Mouse (Mus musculus) gastrocnemius, postnatal 4 days (tissue): ENCODE results near the gene Tfpt. TPM values are rescaled to one million over a fixed set of nuclear protein-coding genes. Genes with fewer than 3 reads are reported as not detected.

Experiments
- DNase-seq, 2 experiments: peaks; one replicate each; pipeline ENCODE4 v3.0.0; 2021 to 2022; ENCODE audit warnings: low spot score in 2 of 2, mixed read lengths in 2 of 2
- long read RNA-seq, 2 experiments: library from polyadenylated mRNA; stranded (forward); transcript quantifications; one replicate each; pipeline ENCODE4 v2.0.0; 2021
- total RNA-seq, 2 experiments: library from RNA; stranded (reverse); gene quantifications; 2 replicates each; pipeline ENCODE4 v1.2.3; 2021

Gene Tfpt
- total RNA-seq: 10 to 100 TPM; 20.8 to 22.7 TPM
- long read RNA-seq, experiment 1, transcript Tfpt-204 (6 exons, 1,091 nt): major isoform, 11 of 21 reads
- long read RNA-seq, experiment 1, transcript Tfpt-202 (6 exons, 1,166 nt): minor isoform, 7 of 21 reads
- long read RNA-seq, experiment 1, partial matches to known transcripts: 0 of 21 reads
- long read RNA-seq, experiment 1, other reads (novel, unspliced or antisense): 3 of 21 reads
- long read RNA-seq, experiment 2, transcript Tfpt-202 (6 exons, 1,166 nt): minor isoform, 6 of 18 reads
- long read RNA-seq, experiment 2, transcript Tfpt-204 (6 exons, 1,091 nt): major isoform, 8 of 18 reads
- long read RNA-seq, experiment 2, partial matches to known transcripts: 2 of 18 reads
- long read RNA-seq, experiment 2, other reads (novel, unspliced or antisense): 2 of 18 reads

DNA sequence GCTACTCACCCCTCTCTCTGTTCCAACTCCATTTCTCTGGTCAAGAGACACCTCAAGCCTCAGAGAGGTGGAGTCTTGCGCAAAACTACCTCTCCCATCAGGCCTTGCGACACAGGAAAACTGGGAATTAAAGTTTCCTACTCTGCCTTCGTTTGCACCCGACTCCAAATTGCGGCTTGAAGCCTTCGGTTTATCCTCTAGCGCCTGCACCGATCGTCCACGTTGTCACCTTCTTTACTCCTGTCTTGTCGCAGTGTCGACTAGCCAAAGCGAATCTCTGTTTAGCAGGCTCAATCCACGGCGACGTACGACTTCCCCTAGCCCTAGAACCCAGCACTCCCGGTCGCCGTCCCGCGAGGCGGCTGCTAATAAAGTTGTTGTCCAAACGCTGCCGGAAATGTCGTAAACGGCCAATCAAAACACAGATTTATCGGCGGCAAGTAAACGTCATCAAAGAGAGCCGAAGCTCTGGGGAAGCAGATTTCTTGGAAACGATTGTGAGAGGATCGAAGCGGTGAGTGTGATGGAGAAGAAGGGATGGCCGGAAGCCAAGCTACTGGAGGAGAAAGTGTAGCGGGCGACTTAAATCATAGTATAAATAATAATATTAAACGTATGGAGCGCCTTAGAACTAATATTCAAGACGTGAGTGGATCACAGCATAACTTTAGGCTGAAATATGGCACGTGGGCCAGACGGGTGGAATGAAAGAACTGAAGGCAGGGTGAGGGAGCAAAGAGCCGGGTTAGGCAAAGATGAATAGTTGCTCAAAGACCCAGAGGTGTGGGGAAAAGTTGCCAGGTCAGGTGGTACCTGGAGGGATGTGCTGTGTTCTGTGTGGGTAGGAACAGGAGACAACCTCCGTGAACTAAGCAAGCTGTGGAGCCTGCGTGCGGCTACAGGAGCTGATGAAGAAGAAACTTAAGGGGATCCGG, at the start of gene Tfpt, which contains the start of gene Prpf31:
TSS of gene Tfpt (minus strand) at position 387 of the 935 bp plus-strand sequence.
TSS of gene Prpf31 (plus strand) at position 443 of the 935 bp plus-strand sequence.
- DNase-seq: peak; percentile 73 to 89

GRCm38 (mm10) chr7:3677342-3677741, 47.6 kb upstream of the Tfpt start, which contains the start of gene Tmc4:
TSS of gene Tmc4 (minus strand) at chr7:3677553.
- no peak for DNase-seq

DNA sequence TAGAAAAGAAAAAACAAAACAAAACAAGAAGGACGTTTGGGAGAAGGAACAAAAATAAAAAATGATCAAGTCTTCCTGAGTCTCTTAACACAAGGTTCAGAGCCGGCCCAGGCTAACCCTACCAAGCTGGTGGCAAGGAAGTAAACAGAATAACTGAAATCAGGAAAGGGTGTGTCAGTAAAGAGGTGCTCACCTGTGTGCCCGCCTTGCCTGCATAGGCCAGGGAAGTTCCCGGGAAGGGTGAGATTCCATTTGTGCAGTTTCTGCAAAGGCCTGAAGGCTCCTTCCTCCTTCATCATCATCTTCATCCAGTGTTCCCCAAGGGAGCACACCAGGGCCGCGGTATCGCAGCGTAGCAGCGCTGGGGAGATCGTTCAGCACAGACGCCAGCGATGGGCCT, 46.6 kb upstream of the Tfpt start:
- no peak for DNase-seq

DNA sequence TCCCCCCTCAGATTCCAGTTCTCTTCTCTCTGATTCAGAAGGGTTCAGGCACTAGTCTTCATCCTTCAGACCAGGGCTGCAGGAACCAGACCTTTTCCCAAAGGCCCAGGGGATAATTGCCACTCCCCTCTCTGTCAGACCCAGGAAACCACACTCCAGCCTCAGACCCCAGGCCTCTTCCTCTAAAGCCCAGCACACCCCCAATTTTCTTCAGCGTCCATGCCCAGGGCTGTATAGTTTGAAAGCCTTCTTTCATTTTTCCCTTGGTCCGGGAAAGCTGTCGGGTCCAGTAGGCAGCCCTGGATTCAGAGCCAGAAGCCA, 45.5 kb upstream of the Tfpt start:
- DNase-seq: no peak

- DNase-seq: peak; percentile 60 to 82
Observed at GRCm38 (mm10) chr7:3674507-3675227, 44.9 kb upstream of the Tfpt start.

GRCm38 (mm10) chr7:3666921-3667391, 37.2 kb upstream of the Tfpt start:
- DNase-seq: no peak

- peak; percentile 84 to 95 for DNase-seq
Observed at GRCm38 (mm10) chr7:3665215-3666114, 35.7 kb upstream of the Tfpt start, which contains the start of gene Leng1. TSS of gene Leng1 (minus strand) at chr7:3665840.

GRCm38 (mm10) chr7:3664524-3665214, 34.9 kb upstream of the Tfpt start:
- DNase-seq: no peak

- no peak for DNase-seq
Observed at GRCm38 (mm10) chr7:3658578-3658977, 28.8 kb upstream of the Tfpt start.

- DNase-seq: no peak
Observed at GRCm38 (mm10) chr7:3656966-3657365, 27.2 kb upstream of the Tfpt start.

DNA sequence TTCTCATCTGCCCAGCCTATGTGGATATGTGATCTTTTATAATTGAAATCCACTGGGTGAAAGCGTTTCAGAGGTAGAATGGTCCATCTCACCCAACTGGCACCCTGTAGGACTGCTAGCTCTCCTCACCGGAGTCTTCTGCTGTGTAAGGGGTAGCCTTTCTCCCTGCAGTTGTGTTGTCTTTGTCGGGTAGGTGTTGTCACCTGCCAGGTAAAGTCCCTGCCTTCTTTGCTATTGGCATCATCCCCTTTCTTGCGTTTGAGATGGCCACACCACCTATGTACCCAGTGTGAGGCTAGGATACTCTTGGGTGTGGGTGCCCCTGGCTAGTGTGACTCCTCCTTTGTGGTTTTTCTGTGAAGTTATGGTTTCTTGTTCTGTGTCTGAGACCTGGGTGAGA, 16.9 kb upstream of the Tfpt start:
- no peak for DNase-seq

- DNase-seq: no peak
Observed at GRCm38 (mm10) chr7:3646188-3646587, 16.5 kb upstream of the Tfpt start.

GRCm38 (mm10) chr7:3645488-3646025, 15.8 kb upstream of the Tfpt start:
- DNase-seq: no peak

GRCm38 (mm10) chr7:3644672-3645487, 15.2 kb upstream of the Tfpt start, which contains the start of gene Cnot3:
TSS of gene Cnot3 (plus strand) at chr7:3645268.
- peak; percentile 94 to 98 for DNase-seq

DNA sequence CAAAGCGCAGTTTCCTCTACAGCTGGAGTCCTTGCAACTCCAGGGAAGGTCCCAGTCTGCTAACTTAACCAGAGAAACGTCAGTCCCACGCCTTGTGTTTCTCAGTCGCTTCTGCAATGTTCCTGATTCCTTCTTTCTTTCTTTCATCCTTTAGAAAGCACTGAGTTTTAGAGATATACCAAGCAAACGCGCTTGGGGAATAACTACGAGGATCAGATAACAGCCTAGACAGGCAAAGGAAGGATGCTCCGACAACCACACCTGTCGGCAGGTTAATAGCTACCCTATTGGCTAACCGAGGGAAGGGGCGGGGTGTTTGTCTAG, 14.6 kb upstream of the Tfpt start:
- no peak for DNase-seq

DNA sequence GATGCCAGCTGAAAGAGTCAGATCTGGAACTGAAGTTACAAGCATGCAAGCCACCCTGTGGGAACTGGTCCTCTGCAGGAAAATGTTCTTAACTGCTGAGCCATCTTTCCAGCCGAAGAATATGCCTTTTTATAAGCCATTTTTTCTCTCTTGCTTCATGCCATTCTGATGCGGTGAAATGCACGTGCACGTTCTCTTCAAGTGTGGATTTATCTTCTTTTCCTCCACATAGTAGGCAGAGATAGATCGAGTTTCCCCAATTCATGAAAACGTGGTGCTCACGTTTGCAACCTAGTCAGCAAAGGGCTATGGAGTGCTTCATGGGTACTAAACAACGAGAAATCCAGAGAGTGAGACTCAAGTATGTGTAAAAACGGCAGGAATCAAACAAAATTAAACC, 14.1 kb upstream of the Tfpt start:
- no peak for DNase-seq

DNA sequence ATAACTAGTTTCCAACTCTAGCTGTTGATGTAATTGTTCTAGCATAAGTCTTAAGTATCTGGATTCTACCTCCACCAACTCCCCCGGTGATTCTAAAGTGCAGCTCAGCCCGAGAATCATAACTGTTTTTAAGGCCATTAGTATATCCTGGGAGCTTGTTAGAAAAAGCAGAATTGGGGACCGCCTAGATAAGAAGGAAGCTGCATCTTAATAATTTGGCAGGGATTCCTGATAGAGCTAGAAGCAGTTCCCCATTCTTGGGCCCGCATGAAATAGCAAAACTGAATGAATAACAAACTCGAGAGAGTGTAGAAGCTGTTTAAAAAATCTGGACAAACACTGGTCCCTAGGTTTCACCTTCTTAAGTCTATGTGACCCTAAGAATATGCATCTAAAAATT, 13.7 kb upstream of the Tfpt start:
- no peak for DNase-seq

GRCm38 (mm10) chr7:3630478-3630815, 718 bp upstream of the Tfpt start:
- DNase-seq: no peak

- DNase-seq: no peak
Observed at GRCm38 (mm10) chr7:3629030-3629429, 699 bp downstream of the Tfpt start.
